Mouse (Mus musculus) adrenal gland, postnatal 10 days (tissue): ENCODE results near the gene Ptprg. TPM values are rescaled to one million over a fixed set of nuclear protein-coding genes. Genes with fewer than 3 reads are reported as not detected.

Experiments used
- DNase-seq: peaks from one replicate; pipeline ENCODE4 v3.0.0; 2021; ENCODE audit warnings: mixed read lengths
- total RNA-seq, 2 experiments: library from RNA; stranded (reverse); gene quantifications; 2 replicates each; pipeline ENCODE4 v1.2.3; 2021

Ptprg gene
- total RNA-seq, 2 experiments from 2014 or later: 89.9 to 96.8 TPM

GRCm38 (mm10) chr14:11564456-11564855 is 11.1 kb downstream of the Ptprg start:
- no peak for DNase-seq

DNA sequence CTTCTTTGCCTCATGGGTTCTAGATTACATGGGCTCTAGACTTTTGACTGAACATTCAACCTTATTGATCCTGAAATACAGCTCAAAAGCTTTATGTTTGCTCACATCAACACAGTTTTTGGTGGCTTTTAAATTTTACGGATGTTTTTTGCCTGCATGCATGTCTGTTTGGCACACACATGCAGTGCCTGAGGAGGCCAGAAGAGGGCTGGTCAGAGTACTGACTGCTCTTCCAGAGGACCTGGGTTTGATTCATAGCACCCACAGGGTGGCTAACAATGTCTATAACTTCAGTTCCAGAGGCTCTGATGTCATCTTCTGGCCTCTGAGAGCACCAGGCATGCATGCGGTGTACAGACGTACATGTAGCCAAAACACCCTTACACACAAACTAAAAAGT is 12.0 kb downstream of the Ptprg start:
- DNase-seq: no peak

- DNase-seq: no peak
Observed at GRCm38 (mm10) chr14:11569734-11570133, 16.4 kb downstream of the Ptprg start.

DNA sequence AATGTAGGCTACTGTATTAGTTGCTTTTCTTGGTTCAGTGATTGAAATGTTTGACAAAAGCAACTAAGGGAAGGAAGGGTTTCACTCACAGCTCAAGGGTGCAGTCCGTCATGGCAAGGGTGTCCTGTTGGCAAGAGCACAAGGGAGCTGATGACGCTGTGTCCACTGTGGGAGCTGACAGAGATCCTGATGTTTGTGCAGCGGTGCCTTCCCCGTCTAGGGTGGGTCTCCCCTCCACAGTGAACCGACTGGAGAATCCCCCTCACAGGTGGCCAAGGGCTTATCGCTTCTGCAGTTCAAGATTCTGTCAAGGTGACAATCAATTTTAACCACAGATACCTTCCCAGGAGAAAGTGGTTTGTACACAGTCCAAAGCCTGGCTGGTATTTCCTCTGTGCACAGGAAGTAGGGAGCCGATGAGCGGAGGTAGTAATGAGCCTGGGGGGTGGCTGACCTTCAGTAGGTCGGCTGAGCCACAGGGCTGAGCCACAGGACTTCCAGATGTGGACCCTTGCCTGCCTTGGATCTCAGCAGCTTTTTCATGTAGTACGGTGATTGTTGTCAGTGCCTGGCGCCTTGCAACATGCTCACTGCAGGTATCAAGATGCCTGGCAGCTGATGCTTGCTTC is 18.5 kb downstream of the Ptprg start:
- peak; percentile 46 for DNase-seq

GRCm38 (mm10) chr14:11572395-11572784 is 19.1 kb downstream of the Ptprg start:
- DNase-seq: no peak

DNA sequence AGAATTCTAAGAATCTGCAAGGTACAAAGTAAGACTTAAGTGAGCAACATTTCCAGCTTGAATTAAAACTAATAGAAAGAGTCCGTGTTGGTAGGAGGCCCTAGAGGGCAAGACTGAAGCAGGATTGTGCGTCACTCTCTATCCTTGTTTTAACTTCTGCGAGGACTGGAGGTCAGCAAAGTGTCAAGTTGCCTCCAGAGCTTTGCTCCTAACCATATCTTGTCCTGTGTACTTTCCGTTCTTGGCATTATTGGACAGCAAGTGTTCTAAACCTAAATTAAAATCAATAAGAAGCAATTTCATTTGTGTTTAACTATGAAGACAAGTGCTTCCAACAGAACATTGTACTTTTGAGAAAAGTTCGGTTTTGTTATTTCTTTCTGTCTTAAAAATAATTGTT is 20.4 kb downstream of the Ptprg start:
- no peak for DNase-seq

DNA sequence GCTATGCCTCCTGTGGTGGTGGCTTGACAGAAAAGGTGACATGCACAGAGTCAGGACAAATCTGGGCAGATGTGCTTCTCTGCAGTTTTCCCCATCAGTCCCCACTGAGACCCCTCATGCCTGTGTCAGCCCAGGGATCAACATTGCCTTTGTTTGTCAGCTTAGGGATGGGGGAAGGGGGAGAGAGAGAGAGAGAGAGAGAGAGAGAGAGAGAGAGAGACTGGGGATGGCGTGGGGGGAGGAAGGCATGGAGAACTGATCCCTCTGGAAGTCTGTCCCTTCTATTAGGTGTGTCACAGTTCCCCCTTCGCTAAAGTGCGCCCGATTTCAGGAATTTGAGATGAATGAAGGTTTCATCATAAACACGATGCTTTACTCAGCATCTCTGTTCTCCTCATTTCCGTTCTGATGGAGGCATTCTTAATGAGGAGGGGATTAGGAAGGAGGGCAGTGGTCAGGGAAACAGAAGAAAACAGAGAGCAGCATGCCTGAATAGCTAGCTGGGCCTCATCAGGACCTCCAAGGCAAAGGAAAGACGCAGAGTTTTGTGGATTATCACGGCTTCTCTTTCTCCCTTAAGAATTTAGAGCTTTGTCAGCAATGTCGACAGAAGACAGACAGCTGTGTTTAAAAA is 24.1 kb downstream of the Ptprg start:
- no peak for DNase-seq

- no peak for DNase-seq
Observed at GRCm38 (mm10) chr14:11577910-11578309, 24.6 kb downstream of the Ptprg start.

DNA sequence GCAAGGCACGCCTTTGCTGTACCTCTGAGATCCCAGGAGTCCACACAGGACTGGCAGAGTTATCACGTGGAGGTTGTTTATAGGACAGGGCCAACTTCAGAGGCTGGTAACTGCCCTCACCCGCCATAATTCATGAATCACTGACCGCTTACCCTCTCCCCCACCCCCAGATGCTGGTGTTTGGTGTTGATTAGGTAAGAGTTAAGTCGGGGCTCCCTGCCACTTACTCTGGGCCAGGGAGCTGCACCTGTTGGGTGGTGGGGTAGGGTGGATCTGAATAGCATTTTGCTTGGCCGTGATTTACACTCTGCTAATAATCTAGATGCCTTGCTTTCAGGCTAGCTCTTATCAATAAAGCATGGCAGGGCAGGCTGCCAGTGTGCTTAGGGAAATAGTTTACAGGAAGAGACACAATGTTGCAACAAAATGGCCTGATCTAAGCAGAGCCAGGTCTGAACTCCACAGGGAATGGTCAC is 25.2 kb downstream of the Ptprg start:
- DNase-seq: peak; percentile 69

- no peak for DNase-seq
Observed at GRCm38 (mm10) chr14:11579950-11580349, 26.6 kb downstream of the Ptprg start.

GRCm38 (mm10) chr14:11584263-11584662 is 30.9 kb downstream of the Ptprg start:
- no peak for DNase-seq

DNA sequence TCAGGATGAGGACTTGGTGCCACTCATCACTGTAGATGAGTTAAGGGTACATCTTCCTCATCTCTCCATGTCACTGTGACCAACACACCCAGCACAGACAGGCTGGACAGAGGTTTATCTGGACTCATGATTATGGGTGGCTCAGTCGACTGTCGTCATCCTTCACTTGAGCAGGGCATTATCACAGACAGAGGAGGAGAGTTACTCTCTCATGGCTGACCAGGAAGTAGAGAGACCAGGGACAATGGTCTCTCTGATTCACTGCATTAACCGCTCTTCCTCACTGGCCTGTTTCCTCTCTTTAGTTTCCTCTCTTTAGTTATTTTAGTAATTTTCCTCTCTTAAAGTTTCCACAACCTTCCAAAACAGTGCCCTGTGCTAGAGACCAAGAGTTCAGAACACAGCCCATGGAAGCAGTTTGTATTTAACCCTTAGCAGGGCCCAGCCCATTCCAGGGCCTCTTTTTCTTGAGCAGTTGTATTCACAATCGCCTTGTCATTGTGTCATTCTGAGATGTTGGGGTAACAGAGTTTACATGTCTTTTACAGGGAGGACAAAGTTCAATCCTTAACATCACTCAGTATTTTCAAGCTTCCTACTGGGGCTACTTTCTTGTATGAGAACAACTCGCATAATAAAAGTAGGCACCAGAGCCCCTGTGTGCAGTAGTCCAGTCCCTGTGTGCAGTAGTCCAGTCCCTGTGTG is 31.7 kb downstream of the Ptprg start:
- no peak for DNase-seq

DNA sequence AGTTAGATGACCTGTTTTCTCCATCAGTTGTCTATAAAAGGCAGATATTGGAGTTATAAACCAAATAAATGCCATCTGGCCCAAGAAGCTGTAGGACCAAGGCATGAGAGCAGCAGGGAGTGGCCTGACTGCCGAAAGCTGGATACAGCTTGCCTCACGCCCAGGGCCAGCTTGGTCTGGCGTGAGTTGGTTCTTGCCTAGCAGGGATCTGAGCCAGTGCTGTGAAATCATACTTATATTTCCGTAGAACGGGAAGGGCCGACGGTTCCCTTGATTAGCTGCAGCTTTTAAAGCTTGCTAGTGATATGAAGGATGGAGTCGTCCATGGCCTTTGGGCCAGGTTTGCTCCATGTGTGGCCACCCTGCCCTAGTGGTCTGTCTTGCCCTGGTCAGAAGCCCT is 37.1 kb downstream of the Ptprg start:
- no peak for DNase-seq

DNA sequence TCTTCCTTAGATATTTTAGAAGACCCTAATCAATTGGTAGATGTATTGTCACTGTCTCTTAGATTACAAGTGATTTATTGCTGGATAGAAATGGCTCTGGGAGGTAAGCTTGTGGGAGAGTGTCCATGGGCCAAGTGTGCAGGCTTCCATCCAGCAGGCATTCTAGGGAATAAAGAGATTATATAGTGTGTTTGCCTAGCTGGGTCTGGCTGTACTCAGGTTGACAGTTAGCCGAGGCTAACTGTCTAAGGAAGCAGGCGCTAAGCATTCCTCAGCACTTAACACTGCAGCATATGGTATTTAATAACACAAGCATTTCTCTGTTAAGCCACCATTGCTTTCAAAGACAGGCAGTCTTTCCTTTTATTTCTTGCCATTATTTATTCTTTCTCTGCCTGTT is 39.3 kb downstream of the Ptprg start:
- no peak for DNase-seq

DNA sequence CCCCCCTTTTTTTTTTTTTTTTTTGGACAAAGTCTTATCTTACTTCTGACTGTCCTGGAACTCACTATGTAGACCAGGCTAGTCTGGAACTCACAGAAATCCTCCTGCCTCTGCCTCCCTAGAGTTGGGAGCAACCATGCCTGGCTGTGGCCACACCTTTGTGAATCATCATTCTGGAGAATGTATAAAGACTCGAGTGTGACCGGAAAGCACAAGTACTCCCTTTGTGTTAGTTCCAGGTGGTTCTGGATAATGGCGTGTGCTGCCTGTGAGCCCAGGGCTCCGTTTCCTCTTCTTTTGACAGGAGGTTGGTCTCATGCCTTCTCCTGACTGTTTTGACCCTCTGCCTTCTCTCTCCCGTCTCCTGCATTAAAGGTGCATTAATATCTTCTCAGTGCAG is 41.0 kb downstream of the Ptprg start:
- DNase-seq: no peak

- DNase-seq: no peak
Observed at GRCm38 (mm10) chr14:11604133-11604865, 51.0 kb downstream of the Ptprg start.

DNA sequence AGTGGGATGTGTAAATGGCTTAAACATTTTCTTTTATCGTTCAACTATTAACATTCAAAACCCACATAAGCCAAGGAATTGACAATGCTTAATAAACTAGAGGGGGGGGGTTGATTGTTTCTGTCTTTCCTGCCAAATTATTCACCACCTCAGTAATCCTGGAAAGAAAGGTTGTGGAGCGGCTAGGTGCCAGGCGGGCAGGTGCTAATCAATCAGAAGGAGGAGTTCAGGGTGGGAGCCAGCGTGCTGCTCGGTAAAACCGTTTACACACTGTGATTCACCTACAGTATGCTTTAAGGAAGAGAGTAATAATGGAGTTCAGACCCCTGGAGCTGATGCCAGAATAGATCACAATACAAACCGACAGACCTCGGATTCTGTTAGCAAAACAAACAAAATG is 55.0 kb downstream of the Ptprg start:
- no peak for DNase-seq

DNA sequence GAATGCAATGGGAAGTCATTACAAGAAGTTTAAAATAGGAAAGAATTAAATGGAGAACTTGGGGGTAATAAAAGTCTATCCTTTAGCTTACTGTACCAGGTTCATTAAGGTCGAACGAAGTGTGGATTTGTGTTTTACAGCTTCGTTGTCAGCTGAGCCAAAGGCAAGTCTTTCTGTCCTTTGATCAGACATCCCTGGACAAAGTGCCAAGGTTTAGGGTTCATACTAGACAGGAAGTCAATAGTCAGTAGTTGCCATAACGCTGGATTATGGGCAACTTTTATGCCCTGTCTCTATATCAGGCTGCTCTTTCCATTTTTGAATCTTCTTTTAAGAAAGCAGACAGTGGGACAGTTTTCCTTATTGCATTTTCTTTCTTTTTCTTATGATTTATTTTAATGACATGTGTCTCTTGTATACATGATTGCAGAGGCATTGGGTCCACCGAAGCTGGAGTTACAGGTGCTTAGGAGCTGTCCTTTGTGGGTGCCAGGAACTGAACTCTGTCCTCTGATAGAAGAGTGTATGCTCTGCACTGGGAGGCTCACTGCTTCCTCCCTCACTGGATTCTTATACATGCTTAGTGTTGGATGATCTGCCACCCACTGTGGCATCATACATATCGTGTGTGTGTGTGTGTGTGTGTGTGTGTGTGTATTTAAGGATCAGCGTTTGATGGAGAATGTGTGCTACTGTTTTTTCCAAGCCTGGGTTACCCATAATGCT is 56.7 kb downstream of the Ptprg start:
- DNase-seq: no peak

- DNase-seq: no peak
Observed at GRCm38 (mm10) chr14:11612426-11612825, 59.1 kb downstream of the Ptprg start.

- DNase-seq: no peak
Observed at GRCm38 (mm10) chr14:11613146-11613545, 59.8 kb downstream of the Ptprg start.

DNA sequence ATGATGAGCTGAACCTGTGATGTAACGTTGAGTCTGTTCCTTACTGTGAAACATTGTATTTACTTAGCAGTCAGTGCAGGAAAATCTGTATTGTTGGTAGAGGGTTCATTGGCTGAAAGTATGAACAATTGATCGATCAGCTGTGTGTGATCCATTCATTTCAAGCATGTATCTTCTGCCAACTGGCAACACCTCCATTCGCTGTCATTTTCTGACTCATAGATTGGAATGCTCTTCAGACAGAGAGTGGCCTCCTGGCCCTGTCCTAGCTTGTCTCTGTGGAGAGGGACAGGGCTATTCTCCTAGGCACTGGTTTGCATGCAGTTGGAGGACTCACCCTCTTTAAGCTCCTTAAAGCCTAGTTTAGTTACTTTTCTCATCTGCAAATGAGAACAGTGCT is 62.4 kb downstream of the Ptprg start:
- DNase-seq: no peak

GRCm38 (mm10) chr14:11617362-11617761 is 64.0 kb downstream of the Ptprg start:
- peak; percentile 69 for DNase-seq
